Mouse (Mus musculus) heart, adult 2 months (tissue): ENCODE measurements around the gene Gp1ba. TPM values are rescaled to one million over a fixed set of nuclear protein-coding genes. Genes with fewer than 3 reads are reported as not detected.

ENCODE experiments used
- DNase-seq, 2 experiments: peaks; one replicate each; pipeline ENCODE4 v3.0.0; 2021
- H3K27ac ChIP-seq: fragments of 200-600 bp; 2 replicates; pipeline ENCODE4 v1.8.1; 2022
- H3K27me3 ChIP-seq: fragments of 200-500 bp; 2 replicates; pipeline ENCODE4 v1.6.1; 2012; ENCODE audit warnings: mild to moderate bottlenecking, low read length, inconsistent platforms, mixed read lengths; ENCODE audit not compliant: control insufficient read depth, insufficient read depth
- H3K36me3 ChIP-seq: fragments of 200-500 bp; 2 replicates; pipeline ENCODE4 v1.6.1; 2012; ENCODE audit warnings: low read length, inconsistent platforms; ENCODE audit not compliant: control insufficient read depth, insufficient read depth
- H3K4me1 ChIP-seq: fragments of 200-500 bp; 2 replicates; pipeline ENCODE4 v1.6.1; 2011; ENCODE audit warnings: low read length; ENCODE audit not compliant: control insufficient read depth, insufficient read depth
- H3K4me3 ChIP-seq: fragments of 200-600 bp; 2 replicates; pipeline ENCODE4 v1.8.1; 2022
- H3K79me2 ChIP-seq: fragments of 200-500 bp; replicated peaks from 2 replicates; pipeline ENCODE4 v1.6.1; 2012; ENCODE audit warnings: mild to moderate bottlenecking, inconsistent platforms, low read length, moderate library complexity, mixed read lengths; ENCODE audit not compliant: control insufficient read depth, insufficient read depth
- H3K9ac ChIP-seq: fragments of 200-500 bp; 2 replicates; pipeline ENCODE4 v1.6.1; 2012; ENCODE audit warnings: low read depth, mild to moderate bottlenecking, control low read depth, inconsistent platforms, low read length, mixed read lengths
- CTCF ChIP-seq: fragments of 200-600 bp; IDR thresholded peaks from 2 replicates; pipeline ENCODE4 v1.8.1; 2022; ENCODE audit warnings: antibody characterized with exemption, mild to moderate bottlenecking, moderate library complexity
- EP300 ChIP-seq: fragments of 200-500 bp; IDR thresholded peaks from 2 replicates; pipeline ENCODE4 v1.6.1; 2011; ENCODE audit warnings: low read depth, low read length, control low read depth; ENCODE audit not compliant: insufficient read depth
- POLR2A ChIP-seq: fragments of 200-500 bp; IDR thresholded peaks from 2 replicates; pipeline ENCODE4 v1.6.1; 2011; ENCODE audit warnings: mild to moderate bottlenecking, low read depth, low read length, control low read depth; ENCODE audit not compliant: insufficient read depth
- WGBS: fragments of 180-500 bp; shearing (Covaris S2); methylation state at CpG from one replicate; pipeline ENCODE4 v1.1.7; 2018; 5-methylcytosine and 5-hydroxymethylcytosine counted together
- intact Hi-C: fragments of 180-260 bp; cut with DNase I; formaldehyde crosslinking; loops from one replicate; pipeline ENCODE4 v1.15.1; 2025
- polyA plus RNA-seq: library from polyadenylated mRNA; depleted of rRNA; stranded (reverse); fragments of >200 nt; gene quantifications from 2 replicates; pipeline ENCODE4 v1.2.3, GENCODE M21; 2012
- total RNA-seq, 2 experiments: library from RNA; stranded (reverse); gene quantifications; 2 replicates each; pipeline ENCODE4 v1.2.3; 2021

Gp1ba gene
- total and polyA plus RNA-seq, 3 experiments: 0.34 to 0.98 (median 0.59) TPM

DNA sequence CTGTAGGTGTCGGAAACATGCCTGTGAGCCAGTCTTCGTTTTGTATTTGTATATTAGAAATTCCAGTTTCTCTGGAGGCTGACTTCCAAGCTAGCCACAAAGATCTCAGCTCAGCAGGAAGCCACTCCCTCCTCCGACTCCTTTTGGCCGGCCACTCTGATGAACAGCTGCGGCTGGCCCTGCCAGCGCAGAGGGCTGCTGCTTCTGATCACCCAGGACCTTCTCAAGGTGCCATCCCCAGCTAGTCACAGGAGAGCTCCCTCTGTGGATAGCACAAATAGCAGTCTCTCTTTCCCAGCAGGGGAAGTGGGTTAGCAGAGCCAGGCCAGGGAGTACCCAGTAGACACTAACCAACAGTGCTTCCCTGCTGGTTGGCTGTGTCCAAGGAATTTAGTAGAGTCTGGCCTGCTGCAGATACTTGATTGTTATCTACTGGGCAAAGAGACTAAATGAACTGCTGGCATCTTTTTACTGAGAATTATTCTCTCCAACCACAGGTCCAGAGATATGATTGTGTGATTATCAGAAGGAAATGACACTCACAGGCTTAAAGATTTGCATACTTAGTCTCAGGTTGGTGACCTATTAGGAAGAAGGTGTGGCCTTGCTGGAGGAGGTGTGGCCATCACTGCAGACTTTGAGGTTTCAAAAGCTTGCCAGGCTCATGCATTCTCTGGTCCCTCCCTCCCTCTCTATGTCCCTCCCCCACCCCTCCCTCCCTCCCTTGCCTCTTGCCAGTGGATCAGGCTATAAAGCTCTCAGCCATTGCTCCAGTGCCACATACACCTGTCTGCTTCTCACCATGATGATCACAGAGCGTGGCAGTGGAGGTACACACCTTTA lies 16.7 kb upstream of the Gp1ba start:
- H3K9ac ChIP-seq: no peak overlapping the region
- H3K27ac ChIP-seq: no peak overlapping the region
- no peak for DNase-seq
- H3K4me1 ChIP-seq: peaks cover 4% of the 10 kb centered on the region; the same call in 1 of the 2 replicates
- no peaks in the 10 kb centered on the region for H3K27me3 ChIP-seq
- no peaks in the 10 kb centered on the region for H3K36me3 ChIP-seq
- H3K4me3 ChIP-seq: no peak overlapping the region
- 39% methylated on average over 7 of the region's 7 CpGs for WGBS
- no peak for TF ChIP-seq EP300
- no peak for TF ChIP-seq POLR2A
- no peak for TF ChIP-seq CTCF
- intact Hi-C loops: loop anchor here (5.0 kb wide), 1 partner anchor 190 kb away; the partner anchor contains the start of gene Arrb2
- H3K79me2 ChIP-seq: no peaks in the 10 kb centered on the region

DNA sequence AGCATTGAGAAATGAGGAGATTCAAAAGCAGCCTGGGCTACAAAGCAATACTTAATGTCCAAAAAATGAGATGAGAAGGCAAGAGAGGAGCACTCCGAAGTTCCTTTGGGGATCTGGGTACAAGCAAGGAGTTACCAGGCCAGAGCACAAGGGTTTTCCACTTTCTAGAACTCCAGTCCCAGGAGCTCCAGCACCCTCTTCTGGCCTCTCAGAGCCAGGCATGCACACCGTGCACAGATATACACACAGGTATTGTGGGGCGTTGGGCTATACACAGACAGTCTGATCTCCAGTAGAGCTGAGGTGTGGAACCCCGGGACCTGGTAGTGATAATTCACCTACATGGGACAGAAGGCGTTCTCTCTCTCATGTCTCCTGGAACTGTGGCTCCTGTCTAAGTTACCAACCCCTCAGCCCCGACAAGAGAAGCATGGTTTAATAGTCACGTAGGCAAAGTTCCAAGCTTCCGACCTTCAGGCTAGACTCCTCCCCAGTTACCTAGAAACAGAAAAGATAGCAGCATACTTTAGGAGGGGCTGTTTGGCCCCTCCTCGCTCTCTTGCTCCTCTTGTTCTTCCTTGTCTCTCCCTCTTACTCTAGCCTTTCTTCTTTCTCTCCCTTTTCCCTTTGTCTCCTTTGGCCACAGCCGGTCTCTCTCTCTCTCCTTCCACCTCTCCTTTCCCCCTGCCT lies 15.7 kb upstream of the Gp1ba start:
- Histone ChIP-seq H3K27me3 (no peaks in the 10 kb centered on the region), H3K36me3 (no peaks in the 10 kb centered on the region), H3K4me3 (no peak overlapping the region), H3K79me2 (no peaks in the 10 kb centered on the region), H3K9ac (no peak overlapping the region), H3K4me1 (peaks cover 4% of the 10 kb centered on the region; the same call in 1 of the 2 replicates), H3K27ac (no peak overlapping the region)
- TF ChIP-seq EP300 (no peak), CTCF (peak; percentile 36)
- intact Hi-C loops: loop anchor here (5.0 kb wide), 1 partner anchor 191 kb away; the partner anchor contains the start of gene Arrb2
- DNase-seq: no peak
- 67% methylated on average over 10 of the region's 10 CpGs for WGBS

GRCm38 (mm10) chr11:70625473-70625872 lies 13.4 kb upstream of the Gp1ba start:
- no peaks in the 10 kb centered on the region for H3K79me2 ChIP-seq
- DNase-seq: peak in 1 of 2 experiments; percentile 54
- 47% methylated on average over 4 of the region's 4 CpGs for WGBS
- TF ChIP-seq POLR2A: no peak
- peak; percentile 75 for TF ChIP-seq CTCF
- TF ChIP-seq EP300: no peak
- no peaks in the 10 kb centered on the region for H3K36me3 ChIP-seq
- no peak overlapping the region for H3K9ac ChIP-seq
- H3K4me3 ChIP-seq: no peak overlapping the region
- H3K27me3 ChIP-seq: no peaks in the 10 kb centered on the region
- H3K27ac ChIP-seq: no peak overlapping the region
- intact Hi-C loops: no loop called here
- H3K4me1 ChIP-seq: peaks cover 4% of the 10 kb centered on the region; the same call in 1 of the 2 replicates

DNA sequence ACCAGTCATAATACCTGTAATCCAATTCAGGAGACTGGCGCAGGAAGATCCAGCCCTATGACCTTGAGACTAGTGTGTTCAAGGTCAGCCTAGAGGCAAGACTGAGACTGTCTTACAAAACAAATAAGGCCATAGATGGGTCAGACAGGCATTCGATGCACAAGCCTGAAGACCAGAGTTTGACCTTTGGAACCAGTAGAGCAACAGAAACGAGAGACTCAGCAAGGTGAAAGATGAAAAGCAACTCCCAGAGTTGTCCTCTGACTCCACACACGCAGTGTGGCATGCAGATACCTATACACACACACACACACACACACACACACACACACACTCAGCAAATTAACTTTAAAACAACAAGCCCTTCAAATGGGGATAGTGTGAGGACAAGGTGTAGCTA lies 12.0 kb upstream of the Gp1ba start:
- intact Hi-C loops: no loop called here
- H3K9ac ChIP-seq: no peak overlapping the region
- no peak overlapping the region for H3K27ac ChIP-seq
- no peak for DNase-seq
- WGBS: 78% methylated on average over 4 of the region's 4 CpGs
- no peak for TF ChIP-seq POLR2A
- TF ChIP-seq EP300: no peak
- TF ChIP-seq CTCF: no peak
- H3K27me3 ChIP-seq: no peaks in the 10 kb centered on the region
- H3K4me3 ChIP-seq: no peak overlapping the region
- H3K36me3 ChIP-seq: no peaks in the 10 kb centered on the region
- H3K79me2 ChIP-seq: no peaks in the 10 kb centered on the region
- H3K4me1 ChIP-seq: peaks cover 2% of the 10 kb centered on the region; the same call in 1 of the 2 replicates

GRCm38 (mm10) chr11:70628431-70628830 lies 10.5 kb upstream of the Gp1ba start:
- Histone ChIP-seq H3K27me3 (no peaks in the 10 kb centered on the region), H3K79me2 (no peaks in the 10 kb centered on the region), H3K36me3 (no peaks in the 10 kb centered on the region), H3K9ac (no peak overlapping the region), H3K4me1 (no peaks in the 10 kb centered on the region), H3K4me3 (no peak overlapping the region), H3K27ac (no peak overlapping the region)
- 50% methylated on average over 2 of the region's 2 CpGs for WGBS
- intact Hi-C loops: no loop called here
- TF ChIP-seq CTCF (no peak), POLR2A (no peak), EP300 (no peak)
- DNase-seq: no peak

DNA sequence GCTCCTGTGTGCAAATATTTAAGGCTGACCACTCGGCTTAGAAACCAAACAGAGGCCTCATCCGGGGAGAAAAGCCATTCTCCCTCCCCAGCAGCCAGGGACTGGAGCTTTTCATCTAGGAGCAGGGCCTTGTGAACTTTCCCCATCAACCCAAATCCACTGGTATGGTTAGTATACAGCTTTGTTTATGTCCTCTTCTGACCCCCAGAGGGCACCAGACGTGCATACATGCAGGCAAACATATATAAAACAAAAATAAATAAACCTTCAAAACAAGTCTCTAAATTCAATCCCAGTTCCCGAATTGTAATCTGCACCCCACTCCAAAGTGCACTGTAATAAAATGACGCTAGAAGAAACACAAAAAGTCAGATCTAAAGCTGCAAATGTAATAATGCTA lies 9.4 kb upstream of the Gp1ba start:
- 49% methylated on average over 5 of the region's 5 CpGs for WGBS
- Histone ChIP-seq H3K4me3 (no peak overlapping the region), H3K79me2 (no peaks in the 10 kb centered on the region)

More for the DNA sequence above, 9.4 kb upstream of the Gp1ba start:
- no peaks in the 10 kb centered on the region for H3K27me3 ChIP-seq
- no peak for TF ChIP-seq POLR2A
- TF ChIP-seq CTCF: peak; percentile 72
- no peaks in the 10 kb centered on the region for H3K4me1 ChIP-seq
- no peaks in the 10 kb centered on the region for H3K36me3 ChIP-seq
- DNase-seq: no peak
- H3K9ac ChIP-seq: no peak overlapping the region
- intact Hi-C loops: loop anchor here (1.0 kb wide), 1 partner anchor 126 kb away; no protein-coding TSS in a partner anchor
- no peak overlapping the region for H3K27ac ChIP-seq
